Mouse (Mus musculus): ENCODE measurements around the gene Olfr322.
"Not testable (repeated sequence)": the region's sequence is repeated elsewhere in the genome, so short reads cannot be mapped to it uniquely, and the experiment has no call there.

The Olfr322 gene

DNA sequence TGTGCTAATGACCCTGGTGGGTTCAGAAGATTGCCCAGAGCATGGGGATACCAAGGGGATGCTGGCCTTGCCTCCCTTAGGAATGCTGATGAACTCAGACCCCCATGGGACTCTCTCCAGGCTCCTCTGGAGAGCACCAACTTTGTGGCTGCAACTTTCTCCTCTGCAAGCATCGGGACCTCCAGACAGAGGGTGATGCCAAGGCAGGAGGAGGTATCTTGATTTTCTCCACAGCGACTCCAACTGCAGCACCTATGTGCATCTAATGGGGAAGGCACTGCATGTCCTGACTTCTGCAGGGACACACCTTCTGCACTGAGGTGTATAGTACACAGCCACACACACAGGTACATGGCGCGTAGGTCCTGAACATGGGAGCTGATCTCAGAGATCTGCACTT, at the start of gene Olfr322:
Olfr322 (plus strand) TSS at position 187 of the 400 bp plus-strand sequence.
- no peak for DNase-seq (ENCODE audit: low spot score in 2 of 2)

GRCm38 (mm10) chr11:58613359-58613758, 45.2 kb upstream of the Olfr322 start:
- no peak for DNase-seq (ENCODE audit: low spot score in 2 of 2)

- DNase-seq (ENCODE audit: low spot score in 2 of 2), result no peak
These were observed 44.1 kb upstream of the Olfr322 start for GRCm38 (mm10) chr11:58614526-58614925.

DNA sequence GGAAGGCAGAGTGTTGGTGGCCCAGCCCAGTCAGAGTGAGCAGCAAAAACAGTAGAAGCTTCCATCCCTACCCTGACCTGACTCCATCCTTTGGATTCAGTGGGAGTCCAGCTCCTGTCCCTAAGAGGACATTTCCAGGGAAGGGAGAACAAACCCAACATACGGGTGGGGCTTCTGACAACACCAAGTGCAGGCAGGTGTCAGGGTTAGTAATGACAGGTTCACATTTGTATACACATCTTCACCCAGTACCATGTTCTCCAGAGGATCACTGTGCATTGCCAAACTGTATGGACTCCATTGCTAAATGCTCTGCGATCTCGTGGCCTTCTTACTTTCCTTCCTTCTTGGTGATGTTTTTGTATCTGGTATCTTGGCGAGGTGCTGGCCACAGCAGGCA, 42.6 kb upstream of the Olfr322 start, which contains the start of gene 2210407C18Rik:
2210407C18Rik (minus strand) TSS at position 101 of the 400 bp plus-strand sequence.
- no peak for DNase-seq (ENCODE audit: low spot score in 2 of 2)

- DNase-seq (ENCODE audit: low spot score in 2 of 2), result no peak
These were observed 40.2 kb upstream of the Olfr322 start for GRCm38 (mm10) chr11:58618369-58618768.

DNA sequence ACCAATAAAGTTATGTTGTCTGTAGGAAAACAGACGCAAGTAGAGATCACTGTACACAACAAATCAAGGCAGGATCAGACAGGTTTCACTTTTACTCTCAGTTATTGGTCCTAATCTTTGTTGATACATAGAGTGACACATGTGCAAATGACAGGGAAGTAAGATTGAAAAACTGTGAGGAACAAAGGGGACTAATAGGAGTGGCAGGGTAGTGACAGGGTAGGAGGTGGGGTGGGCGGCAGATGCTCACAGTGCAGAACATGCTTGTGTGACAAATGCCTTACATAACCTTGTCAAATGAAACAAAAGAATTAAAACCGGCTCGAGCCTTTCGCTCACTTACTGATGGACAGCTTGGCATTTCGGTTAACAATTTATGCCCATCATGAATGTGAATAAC, 39.8 kb upstream of the Olfr322 start:
- DNase-seq (ENCODE audit: low spot score in 2 of 2), result no peak

DNA sequence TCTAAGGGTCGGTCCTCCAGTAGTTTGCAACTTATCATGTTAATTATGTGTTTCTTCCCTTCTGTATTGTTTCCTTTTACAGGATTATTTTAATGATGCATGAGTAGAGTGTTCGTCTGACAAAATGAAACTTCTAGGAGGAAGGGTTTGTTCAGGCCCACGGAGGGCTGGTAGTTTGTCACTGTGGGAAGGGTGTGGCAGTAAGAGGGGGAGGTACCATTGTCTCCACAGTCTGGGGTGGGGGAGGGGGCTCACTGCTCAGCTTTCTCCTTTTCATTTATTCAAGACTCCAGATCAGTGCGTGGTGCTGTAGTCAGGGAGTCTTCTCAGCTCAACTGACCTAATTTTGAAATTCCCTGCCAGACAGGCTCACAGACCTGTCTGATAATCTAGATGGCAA, 32.4 kb upstream of the Olfr322 start:
- DNase-seq (ENCODE audit: low spot score in 2 of 2), result no peak

DNA sequence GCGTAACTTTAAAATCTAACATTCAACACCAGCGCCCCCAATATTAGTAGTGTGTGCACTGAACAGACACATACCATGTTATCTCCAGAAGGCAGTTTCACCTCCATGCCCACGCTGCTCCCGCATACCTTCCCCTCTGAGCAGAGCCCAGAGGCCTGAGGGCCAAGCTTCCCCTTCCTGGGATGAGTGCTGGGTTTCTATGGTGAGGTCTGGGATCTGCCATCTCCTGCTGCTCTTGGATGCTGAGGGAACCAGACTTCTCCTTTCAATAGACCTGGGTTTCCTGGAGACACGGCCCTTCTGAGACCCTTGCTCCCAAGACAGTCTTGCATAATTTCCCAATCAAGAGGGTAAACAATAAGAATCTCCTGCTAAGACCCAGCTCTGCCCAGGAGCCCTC, 28.2 kb upstream of the Olfr322 start, which contains the start of gene Olfr323:
Olfr323 (minus strand) TSS at position 101 of the 400 bp plus-strand sequence.
- no peak for DNase-seq (ENCODE audit: low spot score in 2 of 2)

DNA sequence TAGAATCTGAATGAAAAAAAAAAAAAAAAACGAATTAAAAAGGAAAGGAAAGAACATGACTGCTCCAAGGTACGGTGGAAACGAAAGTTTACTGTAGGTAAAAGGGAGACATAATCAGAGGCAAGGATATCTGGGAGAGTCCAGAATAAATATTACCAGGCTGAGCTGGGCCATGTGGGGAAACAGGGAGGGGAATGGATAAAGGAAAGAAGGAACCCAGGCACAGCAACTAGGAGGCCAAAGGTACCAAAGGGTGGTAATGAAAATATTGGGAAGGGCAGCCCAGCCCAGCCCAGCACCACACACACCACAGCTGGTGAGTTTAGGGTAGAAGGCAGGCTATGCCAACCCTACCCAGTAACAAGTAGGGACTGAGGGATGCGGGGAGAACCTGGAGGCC, 23.7 kb upstream of the Olfr322 start:
- no peak for DNase-seq (ENCODE audit: low spot score in 2 of 2)

GRCm38 (mm10) chr11:58636376-58636977, 22.1 kb upstream of the Olfr322 start:
- peak in 1 of 2 experiments; percentile 16 for DNase-seq (ENCODE audit: low spot score in 2 of 2)

GRCm38 (mm10) chr11:58638176-58638701, 20.3 kb upstream of the Olfr322 start:
- no peak for DNase-seq (ENCODE audit: low spot score in 2 of 2)

DNA sequence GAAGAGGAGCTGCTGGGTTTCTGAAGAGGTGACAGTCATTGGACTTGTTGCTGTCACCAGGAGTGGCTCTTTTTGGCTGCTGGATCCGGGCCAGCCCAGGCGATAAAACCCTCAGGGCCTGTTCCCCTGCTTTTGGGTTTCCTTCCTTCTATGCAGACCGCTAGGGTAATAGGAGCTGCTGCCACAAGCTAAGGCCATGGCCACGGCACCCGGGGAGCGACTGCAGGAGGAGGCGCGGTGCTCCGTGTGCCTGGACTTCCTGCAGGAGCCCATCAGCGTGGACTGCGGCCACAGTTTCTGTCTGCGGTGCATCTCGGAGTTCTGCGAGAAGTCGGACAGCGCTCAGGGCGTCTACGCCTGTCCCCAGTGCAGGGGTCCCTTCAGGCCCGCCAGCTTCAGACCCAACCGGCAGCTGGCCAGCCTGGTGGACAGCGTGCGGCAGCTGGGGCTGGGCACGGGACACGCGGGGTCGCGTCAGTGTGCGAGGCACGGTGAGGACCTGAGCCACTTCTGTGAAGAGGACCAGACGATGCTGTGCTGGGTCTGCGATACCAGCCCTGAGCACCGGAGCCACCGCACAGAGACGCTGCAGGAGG, 18.2 kb upstream of the Olfr322 start, which contains the start of gene Trim58:
Trim58 (plus strand) TSS at position 194 of the 596 bp plus-strand sequence.
- DNase-seq (ENCODE audit: low spot score in 2 of 2), result no peak

GRCm38 (mm10) chr11:58641057-58641456, 17.5 kb upstream of the Olfr322 start:
- no peak for DNase-seq (ENCODE audit: low spot score in 2 of 2)

- no peak for DNase-seq (ENCODE audit: low spot score in 2 of 2)
These were observed 16.8 kb upstream of the Olfr322 start for GRCm38 (mm10) chr11:58641638-58642358.

DNA sequence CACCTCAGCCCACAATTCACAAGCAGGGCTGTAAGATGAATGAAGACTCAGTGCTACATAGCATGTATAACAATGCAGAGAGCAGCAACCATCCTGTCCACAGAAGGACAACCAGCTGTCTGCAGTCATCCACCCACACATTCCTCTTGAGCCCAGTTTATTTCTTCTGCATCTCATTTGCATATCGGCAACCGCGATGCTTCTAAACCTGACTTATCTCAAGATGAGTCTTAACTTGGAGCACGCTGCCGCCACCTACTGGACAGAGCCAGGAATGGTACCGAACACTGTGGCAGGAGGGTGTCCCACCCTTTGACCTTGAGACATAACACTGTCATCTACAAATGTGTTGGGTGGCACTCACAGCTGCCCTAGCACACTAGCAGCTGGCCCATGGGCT, 15.2 kb upstream of the Olfr322 start:
- peak in 1 of 2 experiments; percentile 17 for DNase-seq (ENCODE audit: low spot score in 2 of 2)

DNA sequence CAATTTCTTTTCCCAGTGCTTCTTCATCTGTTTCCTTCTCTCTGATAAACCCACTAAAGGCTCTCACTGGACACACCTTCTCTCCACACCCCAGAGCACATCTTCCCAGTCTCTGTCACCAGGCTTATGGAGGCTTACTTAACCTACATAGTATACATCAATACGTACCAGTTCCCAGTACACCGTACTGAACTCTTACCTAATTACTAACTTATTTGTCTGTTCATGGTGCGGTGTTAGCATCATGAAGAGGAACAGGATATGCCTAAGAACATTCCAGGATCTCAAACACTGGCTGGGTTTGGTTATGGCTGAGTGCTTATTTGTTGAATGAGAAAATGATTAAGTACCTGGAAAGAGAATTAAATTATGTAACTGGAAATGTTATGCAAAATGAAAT, 3.4 kb upstream of the Olfr322 start:
- DNase-seq (ENCODE audit: low spot score in 2 of 2), result no peak

GRCm38 (mm10) chr11:58669252-58669651, 10.7 kb downstream of the Olfr322 start:
- no peak for DNase-seq (ENCODE audit: low spot score in 2 of 2)

DNA sequence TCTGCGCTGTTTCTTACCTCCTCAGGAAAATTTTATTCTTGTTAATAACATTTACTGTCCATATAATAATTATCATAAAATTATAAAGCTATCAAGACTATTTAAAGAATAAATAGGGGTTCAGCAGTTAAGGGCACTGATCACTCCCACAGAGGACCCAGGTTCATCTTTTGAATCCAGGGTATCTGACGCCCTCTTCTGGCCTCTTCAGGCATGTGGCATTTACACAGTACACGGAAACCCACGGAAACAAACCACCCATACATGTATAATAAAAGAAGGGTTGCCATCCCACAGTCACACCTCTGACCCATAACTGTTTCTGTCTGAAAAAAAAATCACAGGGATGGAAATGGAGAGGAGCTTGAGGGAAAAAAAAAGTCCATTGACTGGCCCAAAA, 13.2 kb downstream of the Olfr322 start:
- no peak for DNase-seq (ENCODE audit: low spot score in 2 of 2)

DNA sequence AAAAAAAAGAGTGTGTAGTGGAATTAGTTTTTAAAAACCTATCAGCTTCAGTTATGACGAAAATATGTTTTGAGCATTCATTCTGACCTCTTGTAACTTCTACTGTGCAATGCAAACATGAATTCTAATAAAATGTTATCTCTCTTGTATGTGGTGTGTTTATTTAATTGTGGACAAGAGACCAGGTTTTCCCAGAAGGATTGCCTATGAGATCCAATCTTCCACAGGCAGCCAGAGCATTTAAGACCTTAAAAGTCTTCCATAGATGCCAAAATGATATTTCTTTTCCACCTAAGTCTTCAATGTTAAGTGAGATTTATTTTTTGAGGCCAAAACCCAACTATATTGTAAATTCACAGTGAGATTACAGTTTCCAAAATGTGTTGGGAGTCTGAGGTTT, 22.2 kb downstream of the Olfr322 start, which contains the start of gene Olfr320:
Olfr320 (plus strand) TSS at position 301 of the 400 bp plus-strand sequence.
- DNase-seq (ENCODE audit: low spot score in 2 of 2), result no peak

GRCm38 (mm10) chr11:58698862-58699261, 40.3 kb downstream of the Olfr322 start, which contains the start of gene Olfr319:
Gene Olfr319 (plus strand): TSS chr11:58699162.
- DNase-seq (ENCODE audit: low spot score in 2 of 2), result no peak

GRCm38 (mm10) chr11:58709086-58709485, 50.5 kb downstream of the Olfr322 start:
- DNase-seq (ENCODE audit: low spot score in 2 of 2), result no peak

DNA sequence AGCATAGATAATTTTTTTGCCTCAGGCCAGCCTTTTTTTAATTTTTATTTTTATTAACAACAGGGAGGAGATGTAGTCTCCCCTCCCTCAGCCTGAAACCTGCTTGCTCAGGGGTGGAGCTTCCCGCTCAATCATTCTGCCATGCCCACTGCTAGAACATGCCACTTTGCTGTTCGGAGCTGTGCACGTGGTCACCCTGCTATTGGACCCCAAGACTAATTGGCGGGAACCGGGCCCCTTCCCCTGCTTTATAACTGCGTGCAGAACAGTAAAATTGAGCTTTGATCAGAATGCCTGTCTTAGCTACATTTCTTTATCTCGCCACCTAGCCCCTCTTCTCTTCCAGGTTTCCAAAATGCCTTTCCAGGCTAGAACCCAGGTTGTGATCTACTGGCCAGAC, 59.1 kb downstream of the Olfr322 start:
- not testable (repeated sequence) for DNase-seq (ENCODE audit: low spot score in 2 of 2)

Measured in frontal cortex, postnatal 14 days (tissue).